Mouse (Mus musculus): Measurements from ENCODE around the gene Sh2b2.

GRCm38 (mm10) chr5:136183766-136184165 lies 62.6 kb downstream of the Sh2b2 start:
- no peak for TF ChIP-seq CTCF (IDR thresholded peaks at IDR 0.05; ENCODE audit: low read depth, low read length)
- no peak for TF ChIP-seq POLR2A (IDR thresholded peaks at IDR 0.05; ENCODE audit: borderline replicate concordance, low read depth, low read length)

All from bone marrow macrophage, adult 2 months (primary cell).